Mouse (Mus musculus): ENCODE results near the gene Ccdc107.

GRCm38 (mm10) chr4:43504269-43504668 is 11.6 kb downstream of the Ccdc107 start:
- no peak for TF ChIP-seq CTCF (IDR thresholded peaks at IDR 0.05; ENCODE audit: insufficient read depth, low read depth, low read length)
- no peak for TF ChIP-seq POLR2A (IDR thresholded peaks at IDR 0.05; ENCODE audit: insufficient read depth, low read depth, low read length)

Measured in olfactory bulb, adult 2 months (tissue).